Mouse (Mus musculus): ENCODE data around the gene Prn.
A peak's percentile ranks its signal among the peaks of the same experiment; 100 is the strongest.

The Prn gene

DNA sequence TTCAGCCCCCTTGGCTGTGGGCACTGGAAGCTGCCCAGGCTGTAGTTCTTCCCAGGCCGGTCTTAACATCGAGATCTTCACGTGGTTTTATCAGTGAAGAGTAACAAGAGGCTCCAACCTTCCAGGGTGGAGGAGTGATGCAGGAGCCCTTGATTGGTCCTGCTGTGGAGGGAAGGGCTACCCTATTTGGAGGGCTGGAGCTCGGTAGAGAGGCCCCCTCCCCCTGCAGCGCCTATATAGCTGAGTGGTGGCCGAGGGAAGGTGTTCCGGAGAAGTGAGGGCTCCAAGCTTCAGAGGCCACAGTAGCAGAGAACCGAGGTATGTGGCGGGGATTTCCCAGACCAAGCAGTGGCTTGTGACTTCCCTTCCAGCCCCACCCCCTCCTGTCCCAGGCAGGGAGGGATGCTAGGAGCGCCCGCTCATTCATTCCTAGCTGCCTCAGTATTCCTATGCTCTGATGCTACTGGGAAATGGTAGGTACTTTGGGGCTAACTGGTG is 40.9 kb downstream of the Prn start, which contains the start of gene Prnd:
Prnd (plus strand) TSS at position 264 of the 498 bp plus-strand sequence.
- DNase-seq, result no peak

DNA sequence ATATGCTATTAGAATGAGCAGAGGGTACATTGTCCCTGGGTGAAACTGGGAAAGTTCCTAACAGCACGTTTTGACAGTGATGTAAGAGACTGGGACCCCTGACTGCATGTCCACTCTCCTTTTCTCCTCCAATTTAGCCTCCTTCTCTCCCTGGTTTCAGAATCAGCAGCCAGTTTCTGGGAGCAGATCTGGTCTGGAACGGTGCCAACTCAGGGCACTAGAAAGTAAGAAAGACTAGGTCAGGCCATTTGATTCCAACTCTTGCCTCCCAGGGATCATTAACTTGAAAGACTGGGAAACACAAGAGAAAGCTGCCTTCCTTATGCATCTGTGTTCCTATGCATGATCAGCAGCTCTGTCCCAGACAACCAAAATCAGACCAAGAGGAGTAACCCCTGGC is 42.7 kb downstream of the Prn start:
- no peak for DNase-seq

DNA sequence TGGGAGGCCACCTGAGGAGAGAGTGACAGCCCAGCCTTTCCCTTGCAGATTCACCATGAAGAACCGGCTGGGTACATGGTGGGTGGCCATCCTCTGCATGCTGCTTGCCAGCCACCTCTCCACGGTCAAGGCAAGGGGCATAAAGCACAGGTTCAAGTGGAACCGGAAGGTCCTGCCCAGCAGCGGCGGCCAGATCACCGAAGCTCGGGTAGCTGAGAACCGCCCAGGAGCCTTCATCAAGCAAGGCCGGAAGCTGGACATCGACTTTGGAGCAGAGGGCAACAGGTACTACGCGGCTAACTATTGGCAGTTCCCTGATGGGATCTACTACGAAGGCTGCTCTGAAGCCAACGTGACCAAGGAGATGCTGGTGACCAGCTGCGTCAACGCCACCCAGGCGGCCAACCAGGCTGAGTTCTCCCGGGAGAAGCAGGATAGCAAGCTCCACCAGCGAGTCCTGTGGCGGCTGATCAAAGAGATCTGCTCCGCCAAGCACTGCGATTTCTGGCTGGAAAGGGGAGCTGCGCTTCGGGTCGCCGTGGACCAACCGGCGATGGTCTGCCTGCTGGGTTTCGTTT is 43.3 kb downstream of the Prn start:
- DNase-seq, result no peak

DNA sequence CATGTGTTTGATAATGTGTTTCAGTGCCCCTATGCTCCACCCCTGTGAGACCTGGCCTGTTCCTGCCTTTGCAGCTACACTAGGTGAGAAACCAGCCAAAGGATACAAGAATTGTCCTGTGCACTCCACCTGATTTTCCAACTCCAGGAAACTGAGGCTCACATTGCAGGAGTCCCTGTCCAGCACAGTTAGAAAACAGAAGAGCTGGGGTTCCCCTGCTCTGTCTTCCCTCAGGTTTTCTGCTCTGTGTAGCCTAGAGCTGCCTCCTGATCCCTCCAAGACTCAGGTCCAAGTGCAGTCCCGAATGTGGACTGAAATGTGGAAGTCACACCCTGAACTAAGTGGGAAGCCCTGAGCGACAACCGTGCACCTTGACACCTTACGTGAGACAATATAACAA is 44.0 kb downstream of the Prn start:
- no peak for DNase-seq

DNA sequence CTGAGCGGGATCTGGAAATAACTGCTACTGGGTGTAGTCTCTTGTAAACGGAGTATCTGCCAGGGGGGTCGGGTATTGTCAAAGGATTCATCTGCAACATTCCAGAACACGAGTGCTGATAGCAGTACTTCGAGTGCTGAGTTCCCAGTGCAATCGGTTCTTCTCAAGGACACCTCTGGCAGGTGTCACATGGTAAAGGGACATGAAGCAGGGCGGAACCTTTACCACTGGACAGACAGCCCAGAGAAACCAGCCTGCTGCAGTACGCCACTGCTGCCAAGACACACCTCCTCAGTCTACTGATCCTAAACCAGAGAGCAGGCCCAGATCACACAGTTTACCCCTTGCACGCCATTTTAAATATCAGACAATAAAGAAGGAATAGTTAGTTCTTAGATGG is 45.1 kb downstream of the Prn start:
- DNase-seq, result no peak

DNA sequence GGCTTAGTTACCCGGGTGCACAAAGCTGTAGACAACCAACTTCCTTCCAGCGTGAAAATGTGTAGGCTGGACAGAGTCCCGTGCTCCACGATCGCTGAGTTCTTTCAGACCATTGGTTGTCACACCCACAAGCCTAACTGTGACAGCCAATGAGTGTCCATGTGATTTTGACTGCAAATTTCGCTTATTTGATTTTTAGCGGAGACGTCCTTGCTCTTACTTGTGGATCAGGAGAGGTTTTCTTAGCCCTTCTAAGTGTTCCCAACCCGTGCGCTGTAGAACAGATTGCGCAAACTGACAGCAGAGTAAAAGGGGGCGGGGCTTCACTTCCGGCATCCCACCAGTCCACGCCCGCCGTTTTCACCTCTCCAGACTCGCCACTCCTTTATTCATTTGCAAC is 45.5 kb downstream of the Prn start:
- no peak for DNase-seq

DNA sequence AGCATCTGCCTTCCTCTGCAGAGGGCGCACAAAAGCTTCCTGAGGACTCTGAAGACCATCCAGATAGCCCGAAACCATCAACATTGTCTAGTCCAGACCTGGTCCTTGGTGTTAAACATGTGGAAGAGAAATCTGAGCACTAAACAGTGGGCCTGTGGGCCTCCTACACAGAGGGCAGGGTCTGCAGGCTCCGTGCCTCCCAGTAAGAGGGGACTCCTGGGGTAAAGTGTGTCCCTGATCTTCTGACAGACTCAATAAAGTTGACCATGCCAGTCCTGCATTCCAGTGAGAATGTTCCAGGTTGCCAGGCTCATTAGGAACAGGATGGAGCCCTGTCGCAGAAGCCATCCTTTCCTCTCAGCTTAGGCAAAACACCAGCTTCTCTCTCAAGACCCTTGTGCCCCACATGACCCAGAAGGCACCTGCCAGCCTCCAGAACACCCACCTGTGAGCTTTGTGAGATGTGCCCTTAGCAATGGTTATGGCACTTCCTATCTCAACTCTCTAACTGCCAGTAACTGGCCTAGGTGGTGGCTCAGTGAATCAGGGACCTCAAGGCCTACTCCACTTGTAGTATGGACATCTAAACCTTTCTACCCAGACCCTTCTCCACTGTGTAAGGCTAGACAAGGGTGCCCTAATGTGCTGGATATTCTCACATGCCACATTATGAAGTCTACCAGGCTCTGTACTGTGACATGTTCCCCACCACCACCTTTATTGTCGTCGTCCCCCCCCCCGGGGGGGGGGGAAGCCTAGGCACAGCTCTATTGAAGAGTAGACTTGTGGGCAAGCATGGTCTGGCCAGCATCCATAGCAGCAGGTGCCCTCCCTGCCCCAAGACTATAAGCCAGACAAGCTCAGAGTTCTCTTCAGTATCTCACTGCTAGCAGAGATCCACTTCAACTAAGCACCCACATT is 46.8 kb downstream of the Prn start:
- DNase-seq, result no peak

DNA sequence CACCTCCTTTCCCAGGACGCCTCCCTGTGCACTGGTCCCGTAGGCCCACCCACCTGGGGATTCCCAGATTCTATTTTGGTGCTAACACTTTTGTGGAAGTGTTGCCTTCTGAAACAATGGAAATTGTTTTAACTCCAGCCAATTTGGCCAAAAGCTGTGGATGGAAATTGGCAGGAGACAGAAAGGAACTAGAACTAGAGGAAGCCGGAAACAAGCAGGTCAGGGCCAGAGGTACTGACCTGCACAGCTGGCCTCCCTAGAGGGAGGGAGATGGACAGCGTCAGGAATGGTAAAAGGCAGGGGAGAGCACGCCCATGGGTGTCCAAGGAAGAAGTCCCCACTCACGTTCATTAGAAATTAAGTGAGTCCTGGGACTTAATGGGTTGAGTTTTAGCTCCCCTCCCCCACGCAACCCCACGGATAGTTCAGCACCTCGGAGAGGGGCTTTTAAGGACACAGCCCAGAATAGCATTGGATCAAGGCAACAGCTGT is 48.0 kb downstream of the Prn start:
- no peak for DNase-seq

DNA sequence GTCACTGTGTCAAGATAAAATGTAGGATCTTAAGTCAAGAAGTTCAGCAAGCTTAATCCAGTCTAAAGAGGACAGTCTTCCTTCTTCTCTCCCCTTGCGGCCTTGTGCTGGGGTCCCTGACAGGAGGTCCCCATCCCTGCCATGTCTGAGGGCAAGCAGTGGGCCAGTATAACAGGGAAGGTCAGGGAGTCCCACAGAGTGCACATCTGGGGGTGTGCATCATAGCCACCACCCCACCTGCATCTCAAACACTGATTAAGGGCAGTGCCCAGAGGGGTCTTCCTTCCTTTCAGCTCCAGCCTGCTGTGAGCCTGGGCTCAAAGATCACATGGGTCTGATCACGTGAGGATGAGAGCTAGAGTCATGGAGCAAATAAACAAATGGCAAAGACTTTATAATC is 51.9 kb downstream of the Prn start:
- DNase-seq, result no peak

DNA sequence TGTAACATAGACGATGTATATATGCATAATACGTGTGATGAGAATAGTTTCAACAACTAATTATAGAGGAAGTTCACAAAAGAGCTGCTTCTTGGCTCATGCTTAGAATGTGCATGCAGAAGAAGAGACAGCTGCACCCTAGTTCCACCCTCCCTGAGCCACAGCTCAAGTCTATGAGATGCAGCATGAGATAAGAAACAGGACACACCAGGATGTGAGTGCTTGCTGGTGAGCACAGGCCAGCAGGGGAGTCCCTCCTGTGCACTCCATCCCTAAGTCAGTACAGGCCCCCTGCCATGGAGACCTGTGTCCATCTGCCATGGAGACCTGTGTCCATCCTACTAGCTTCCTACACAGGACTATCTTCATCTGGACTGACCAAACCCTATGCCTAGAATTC is 60.8 kb downstream of the Prn start:
- no peak for DNase-seq

DNA sequence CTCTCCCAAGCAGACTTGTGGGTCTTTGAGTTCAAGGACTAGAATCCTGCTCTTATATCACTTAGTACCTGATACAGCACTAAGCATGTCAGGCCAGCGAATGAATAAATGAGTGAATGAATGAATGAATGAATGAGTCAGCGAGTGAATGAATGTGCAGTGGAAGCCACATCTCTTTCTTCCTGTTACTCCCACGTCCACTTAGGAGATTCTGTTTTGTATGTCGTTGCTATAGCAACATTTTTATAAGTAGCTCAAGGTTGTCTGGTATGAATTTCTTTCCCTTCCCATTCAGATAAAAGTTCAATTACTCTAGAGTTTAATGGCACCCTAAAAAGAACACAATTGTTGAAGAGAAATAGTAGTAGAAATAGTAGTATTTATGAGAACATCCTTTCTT is 61.3 kb downstream of the Prn start:
- no peak for DNase-seq

DNA sequence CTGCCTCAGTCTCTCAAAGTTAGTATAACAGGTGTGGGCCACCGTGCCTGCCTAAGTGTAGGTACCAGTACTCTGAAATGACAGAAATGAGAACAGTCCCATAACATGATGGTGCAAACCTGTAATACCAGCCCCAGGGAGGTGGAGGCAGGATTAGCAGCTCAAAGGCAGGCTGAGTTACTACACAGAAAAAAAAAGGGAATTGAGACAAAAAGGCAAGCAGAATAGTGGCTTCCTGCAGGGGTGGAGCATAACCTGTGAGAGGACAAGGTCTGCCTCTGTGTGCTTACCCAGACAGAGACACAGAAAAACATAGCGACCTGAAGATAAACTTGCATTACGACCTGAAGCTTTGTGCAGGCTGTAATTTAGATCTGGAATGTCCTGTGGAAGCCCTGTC is 66.9 kb downstream of the Prn start:
- no peak for DNase-seq

DNA sequence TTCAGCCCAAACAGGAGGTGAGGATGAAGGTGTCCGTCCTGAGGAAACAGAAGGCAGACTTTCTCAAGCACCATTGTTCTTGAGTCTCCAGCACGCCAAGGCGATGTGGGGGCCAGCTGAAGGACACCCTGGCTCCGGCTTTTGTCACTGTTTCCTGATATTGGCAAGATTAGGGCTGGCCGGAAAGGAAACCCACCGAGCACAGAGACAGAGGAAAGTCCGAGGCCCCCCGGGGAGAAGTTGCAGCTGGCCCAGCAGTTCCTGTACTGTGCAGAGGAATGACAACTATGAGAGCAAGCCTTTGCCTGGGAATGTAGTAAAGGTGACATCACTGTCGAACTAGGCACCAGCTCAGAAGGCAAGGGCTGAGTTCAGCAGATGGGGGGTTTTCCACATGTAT is 71.1 kb downstream of the Prn start:
- DNase-seq, result no peak

DNA sequence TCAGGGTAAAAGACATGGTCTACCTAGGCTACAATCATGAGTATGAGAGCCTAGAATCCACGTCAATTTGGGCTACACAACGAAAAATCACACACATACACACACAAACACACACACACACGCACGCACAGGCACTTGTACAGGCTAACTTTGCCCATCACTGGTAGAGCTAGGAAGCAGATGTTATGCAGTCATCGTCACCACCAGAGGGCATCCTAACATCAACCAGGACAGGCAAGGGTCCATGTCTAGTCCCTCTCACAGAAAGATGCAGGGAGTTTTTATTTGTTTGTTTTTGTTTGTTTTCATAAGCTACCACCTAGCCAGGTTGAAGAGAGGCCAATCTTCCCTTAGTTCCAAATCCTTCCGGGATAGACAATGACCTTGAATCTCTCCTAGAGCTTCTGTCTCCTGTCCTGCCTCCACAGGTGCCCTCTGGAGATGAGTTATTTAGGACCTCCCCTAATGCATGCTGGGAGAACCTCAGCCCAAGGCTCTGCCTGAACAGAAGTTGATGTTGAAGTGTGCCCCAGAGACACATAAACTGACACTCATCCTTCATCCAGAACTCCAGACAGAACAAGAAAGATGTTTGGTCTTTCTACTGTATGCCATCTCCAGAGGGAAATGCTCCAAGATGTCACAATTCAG is 72.9 kb downstream of the Prn start:
- DNase-seq, result peak; percentile 52

DNA sequence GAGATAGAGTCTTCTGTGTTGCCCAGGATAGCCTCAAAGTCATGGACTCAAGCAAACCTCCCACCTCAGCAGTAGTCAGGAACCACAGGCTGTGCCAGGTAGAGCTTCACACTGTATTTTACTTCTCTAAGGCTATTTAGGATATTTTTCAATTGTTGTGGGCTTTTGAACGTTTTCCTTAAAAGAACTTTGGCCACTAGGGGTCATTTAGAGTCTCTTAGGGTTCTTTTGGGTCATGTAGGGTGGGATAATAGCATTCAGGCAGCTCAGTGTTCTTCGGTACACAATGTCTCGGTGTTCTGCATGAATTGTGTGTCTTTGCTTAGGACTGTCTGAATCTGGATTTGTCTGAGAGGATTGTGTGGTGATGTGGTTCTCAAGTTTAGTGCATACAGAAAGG is 78.2 kb downstream of the Prn start:
- no peak for DNase-seq

DNA sequence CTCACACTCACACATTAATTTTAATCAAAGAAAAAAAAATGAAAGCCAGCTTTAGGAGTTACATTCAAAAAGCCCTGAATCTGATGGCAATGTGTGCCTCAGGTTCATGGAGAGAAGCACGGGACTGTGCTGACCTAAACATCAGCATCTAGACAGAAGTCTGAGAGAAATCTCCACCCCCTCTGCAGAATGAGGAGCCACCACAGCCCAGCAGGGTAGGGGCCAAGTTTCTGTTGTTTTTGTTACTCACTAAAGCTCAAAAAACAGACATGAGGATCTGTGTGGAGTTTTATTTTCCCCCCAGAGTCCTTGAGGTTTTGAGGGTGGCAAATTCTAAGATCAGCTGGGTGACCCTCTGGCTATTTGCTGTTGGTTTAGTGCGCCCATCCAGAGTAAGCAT is 78.8 kb downstream of the Prn start:
- no peak for DNase-seq

DNA sequence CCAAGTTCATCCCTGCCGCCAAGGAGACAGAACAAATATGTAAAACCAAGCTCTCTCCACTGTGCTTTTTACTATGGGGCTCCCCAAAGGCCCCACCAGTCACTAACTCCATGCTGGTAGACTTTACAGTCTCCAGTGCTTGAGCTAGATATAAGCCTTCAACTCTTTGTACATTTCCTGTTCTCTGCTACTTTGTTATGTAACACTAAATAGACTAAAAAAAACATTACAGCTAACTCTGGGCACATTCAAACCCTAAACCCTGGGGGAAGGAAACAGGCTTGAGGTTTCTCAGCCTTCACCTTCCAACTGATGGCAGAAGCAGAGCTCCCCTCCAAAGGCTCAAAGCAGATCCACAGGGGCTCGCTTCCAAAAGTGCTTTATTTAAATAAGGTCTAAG is 82.7 kb downstream of the Prn start:
- DNase-seq, result no peak

DNA sequence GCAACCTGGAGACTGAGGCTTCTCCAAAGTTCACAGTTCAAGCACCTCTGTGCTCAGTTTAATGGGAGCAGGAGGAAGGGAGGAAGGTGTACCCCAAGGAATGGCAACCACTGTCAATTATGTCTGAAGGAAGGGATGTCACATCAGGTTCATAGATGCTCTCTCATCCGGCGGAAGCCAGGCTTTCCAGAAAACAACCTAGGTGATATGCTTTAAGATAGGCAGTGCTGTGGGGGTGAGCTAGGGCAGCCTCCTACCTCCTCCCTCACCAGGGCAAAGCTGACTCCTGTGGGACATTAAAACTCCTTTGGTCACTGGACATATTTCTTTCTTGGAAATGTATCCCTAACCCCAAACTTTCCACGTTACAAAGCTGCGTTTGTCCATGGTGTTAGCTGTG is 83.4 kb downstream of the Prn start:
- DNase-seq, result no peak

DNA sequence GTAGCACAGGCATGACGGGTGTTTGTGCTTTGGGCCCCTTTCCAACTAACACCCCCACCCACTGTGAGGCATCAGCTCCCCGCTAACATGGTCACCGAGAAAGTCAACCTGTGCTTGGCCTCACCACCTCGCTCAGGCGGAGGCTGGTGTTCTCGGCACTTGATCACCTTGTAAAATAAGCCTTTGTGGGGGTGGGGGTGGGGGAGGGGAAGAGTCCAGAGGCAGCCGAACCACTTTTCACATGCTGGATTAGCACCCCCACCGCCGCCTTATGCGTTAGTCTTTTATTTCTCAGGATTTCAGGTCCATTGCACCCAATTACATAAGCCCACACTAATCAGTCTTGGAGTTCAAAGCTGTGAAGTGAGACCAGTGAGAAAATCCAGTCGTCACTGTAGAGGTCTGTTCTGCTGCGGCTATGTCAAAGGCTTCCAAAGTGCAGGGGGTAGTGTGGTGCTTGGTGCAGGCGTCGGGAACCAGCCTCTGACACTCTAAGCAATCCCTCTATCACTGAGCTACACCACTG is 83.9 kb downstream of the Prn start:
- no peak for DNase-seq

DNA sequence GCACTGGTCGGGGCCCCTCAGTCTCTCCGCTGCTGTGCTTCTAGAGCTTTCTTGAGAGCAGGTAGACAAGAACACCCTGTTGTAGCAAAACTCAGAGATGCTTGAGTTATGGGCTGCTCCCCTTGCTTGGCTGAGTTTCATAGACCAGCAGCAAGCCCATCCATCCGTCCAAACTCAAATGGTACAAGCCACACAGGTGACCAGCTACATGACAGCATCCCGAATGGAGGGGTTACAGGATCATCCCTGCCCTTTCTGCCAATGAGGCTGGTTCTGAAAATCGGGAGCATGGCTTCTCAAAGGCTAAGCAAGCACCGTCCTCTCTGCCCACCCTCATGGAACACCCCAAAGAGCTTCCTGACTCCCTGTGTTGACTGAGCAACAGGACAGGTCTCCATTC is 85.2 kb downstream of the Prn start:
- no peak for DNase-seq

DNA sequence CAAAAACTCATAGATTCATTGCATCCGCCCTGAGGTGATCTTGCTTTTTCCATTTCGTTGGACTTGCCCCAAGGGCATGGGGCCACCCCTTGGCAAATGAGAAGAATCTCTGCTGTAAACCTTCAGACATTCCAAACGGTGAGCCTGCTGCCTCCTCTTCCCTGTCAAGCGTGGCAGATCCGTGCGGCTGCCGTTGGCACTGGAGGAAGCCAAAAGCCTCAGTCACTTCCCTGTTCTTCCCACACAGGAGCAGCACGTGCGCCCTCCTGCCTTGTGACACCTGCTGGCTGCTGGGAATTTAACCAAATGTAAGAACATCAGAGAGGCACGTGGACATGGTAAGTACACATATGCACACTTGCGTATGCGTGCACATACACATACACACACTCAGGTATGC is 86.0 kb downstream of the Prn start:
- no peak for DNase-seq

DNA sequence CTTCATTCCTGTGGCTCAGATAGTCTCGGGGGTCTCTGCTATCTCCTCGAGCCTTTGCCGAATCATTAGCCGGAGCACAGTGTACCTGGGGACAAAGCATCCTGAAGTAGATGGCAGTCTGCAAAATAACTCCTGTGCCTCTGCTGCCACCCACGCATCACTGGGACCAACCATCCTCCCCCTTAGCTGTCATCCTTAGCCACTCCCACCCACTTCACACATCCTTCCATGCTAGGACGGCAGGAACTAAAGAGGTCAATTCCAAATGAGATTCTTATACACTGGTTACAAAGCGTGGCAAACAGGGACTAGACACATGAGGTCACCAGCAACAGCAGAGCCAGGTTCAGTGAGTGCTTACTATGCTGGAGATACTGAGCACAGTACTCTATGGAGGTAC is 86.6 kb downstream of the Prn start:
- no peak for DNase-seq

DNA sequence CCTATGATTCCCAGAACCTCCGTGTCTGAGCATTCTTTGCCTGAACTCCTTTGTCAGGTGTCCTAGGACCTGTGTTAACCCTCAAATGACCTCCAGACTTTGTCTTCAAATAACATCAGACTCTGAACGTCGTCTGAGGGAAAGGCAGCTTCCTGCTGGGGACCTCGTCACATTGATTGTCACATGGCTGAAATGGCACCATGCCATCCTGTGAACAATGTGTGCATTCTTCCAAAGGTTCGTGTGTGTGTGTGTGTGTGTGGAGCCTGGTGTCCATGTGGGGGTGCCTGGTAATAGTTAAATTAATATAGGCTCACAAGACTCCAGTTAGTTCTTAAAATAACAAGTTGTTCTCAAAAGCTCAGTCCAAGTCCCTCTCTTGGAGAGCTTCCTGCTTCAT is 87.6 kb downstream of the Prn start:
- no peak for DNase-seq

Measured in right cerebral cortex, postnatal 4 days (tissue).